Mouse (Mus musculus) MEL (cell line): Measurements from ENCODE around the gene Slc7a11. TPM values are rescaled to one million over a fixed set of nuclear protein-coding genes. Genes with fewer than 3 reads are reported as not detected.

Experiments
- DNase-seq: peaks from one replicate; pipeline ENCODE4 v3.0.0; 2011; ENCODE audit warnings: low read depth, low spot score
- H3K27ac ChIP-seq: 2 replicates; pipeline ENCODE4 v1.5.1; 2012; ENCODE audit warnings: low read depth, mild to moderate bottlenecking, control low read depth, low read length, moderate library complexity; ENCODE audit not compliant: control insufficient read depth
- H3K27me3 ChIP-seq, 2 experiments: fragments of 150-350 bp in 1 of 2; sonication (generic) in 1 of 2; 2 replicates each; pipeline ENCODE4 v1.6.1; 2012; ENCODE audit warnings: low read length in 2 of 2, mild to moderate bottlenecking in 2 of 2, improper control_type of control experiment in 1 of 2, moderate library complexity in 1 of 2; ENCODE audit not compliant: insufficient read depth in 2 of 2, control insufficient read depth in 1 of 2
- H3K36me3 ChIP-seq, 2 experiments: 2 replicates each; pipeline ENCODE4 v1.6.1; 2012 to 2014; ENCODE audit warnings: low read length in 2 of 2, improper control_type of control experiment in 1 of 2, inconsistent platforms in 1 of 2, mild to moderate bottlenecking in 1 of 2; ENCODE audit not compliant: insufficient read depth in 2 of 2, control insufficient read depth in 1 of 2
- H3K4me1 ChIP-seq, 2 experiments: fragments of 150-350 bp in 1 of 2; sonication (generic) in 1 of 2; 2 replicates each; pipeline ENCODE4 v1.6.1; 2012; ENCODE audit warnings: low read length in 2 of 2, improper control_type of control experiment in 1 of 2, mild to moderate bottlenecking in 1 of 2; ENCODE audit not compliant: insufficient read depth in 2 of 2, control insufficient read depth in 1 of 2
- H3K4me3 ChIP-seq, 2 experiments: fragments of 150-350 bp in 1 of 2; sonication (generic) in 1 of 2; 2 replicates each; pipeline ENCODE4 v1.5.1; 2012; ENCODE audit warnings: low read depth in 2 of 2, low read length in 2 of 2, mild to moderate bottlenecking in 2 of 2, moderate library complexity in 2 of 2, control low read depth in 1 of 2, improper control_type of control experiment in 1 of 2; ENCODE audit not compliant: control insufficient read depth in 1 of 2, insufficient read depth in 1 of 2
- H3K79me2 ChIP-seq: 2 replicates; pipeline ENCODE4 v1.6.1; 2012; ENCODE audit warnings: mild to moderate bottlenecking, low read length, moderate library complexity; ENCODE audit not compliant: control insufficient read depth, poor library complexity, insufficient read depth
- H3K9ac ChIP-seq: 2 replicates; pipeline ENCODE4 v1.6.1; 2012; ENCODE audit warnings: low read depth, mild to moderate bottlenecking, control low read depth, low read length, moderate library complexity; ENCODE audit not compliant: control insufficient read depth, poor library complexity, severe bottlenecking
- H3K9me3 ChIP-seq: fragments of 150-350 bp; sonication (generic); replicated peaks from 2 replicates; pipeline ENCODE4 v1.6.1; 2012; ENCODE audit warnings: mild to moderate bottlenecking, low read length, improper control_type of control experiment, moderate library complexity; ENCODE audit not compliant: insufficient read depth
- BHLHE40 ChIP-seq: IDR thresholded peaks from 2 replicates; pipeline ENCODE4 v1.6.1; 2012; ENCODE audit warnings: low read depth, mild to moderate bottlenecking, inconsistent platforms, low read length, improper control_type of control experiment, borderline replicate concordance
- CTCF ChIP-seq, 3 experiments: IDR thresholded peaks in 2 of 3; conservative IDR thresholded peaks in 1 of 3; 2 replicates each; pipeline ENCODE4 v1.5.1; 2011 to 2012; ENCODE audit warnings: low read length in 3 of 3, low read depth in 2 of 3, mild to moderate bottlenecking in 2 of 3, improper control_type of control experiment in 1 of 3, inconsistent platforms in 1 of 3, mixed read lengths in 1 of 3, moderate library complexity in 1 of 3; ENCODE audit not compliant: control insufficient read depth in 1 of 3, insufficient read depth in 1 of 3, poor library complexity in 1 of 3, severe bottlenecking in 1 of 3
- ELF1 ChIP-seq: IDR thresholded peaks from 2 replicates; pipeline ENCODE4 v1.6.1; 2014; ENCODE audit warnings: low read depth, mild to moderate bottlenecking, inconsistent platforms, low read length, improper control_type of control experiment, moderate library complexity
- EP300 ChIP-seq, 2 experiments: IDR thresholded peaks; 2 replicates each; pipeline ENCODE4 v1.6.1; 2011; ENCODE audit warnings: improper control_type of control experiment in 2 of 2, low read length in 2 of 2, low read depth in 1 of 2, mild to moderate bottlenecking in 1 of 2
- ETS1 ChIP-seq: IDR thresholded peaks from 2 replicates; pipeline ENCODE4 v1.6.1; 2012; ENCODE audit warnings: low read depth, mild to moderate bottlenecking, inconsistent platforms, low read length, improper control_type of control experiment, moderate library complexity
- GABPA ChIP-seq: IDR thresholded peaks from 2 replicates; pipeline ENCODE4 v1.6.1; 2012; ENCODE audit warnings: low read depth, mild to moderate bottlenecking, inconsistent platforms, low read length, improper control_type of control experiment, moderate library complexity
- HCFC1 ChIP-seq: IDR thresholded peaks from 2 replicates; pipeline ENCODE4 v1.6.1; 2012; ENCODE audit warnings: low read depth, mild to moderate bottlenecking, inconsistent platforms, low read length, improper control_type of control experiment, moderate library complexity
- MAFK ChIP-seq: IDR thresholded peaks from 2 replicates; pipeline ENCODE4 v1.6.1; 2011; ENCODE audit warnings: low read depth, mild to moderate bottlenecking, low read length, improper control_type of control experiment, borderline replicate concordance
- MAZ ChIP-seq: IDR thresholded peaks from 2 replicates; pipeline ENCODE4 v1.6.1; 2012; ENCODE audit warnings: low read depth, mild to moderate bottlenecking, inconsistent platforms, low read length, improper control_type of control experiment
- MEF2A ChIP-seq: IDR thresholded peaks from 2 replicates; pipeline ENCODE4 v1.6.1; 2014; ENCODE audit warnings: low read depth, mild to moderate bottlenecking, inconsistent platforms, low read length, improper control_type of control experiment; ENCODE audit not compliant: poor library complexity, insufficient replicate concordance, severe bottlenecking; ENCODE audit errors: extremely low read depth
- MYC ChIP-seq: IDR thresholded peaks from 2 replicates; pipeline ENCODE4 v1.6.1; 2011; ENCODE audit warnings: low read depth, mild to moderate bottlenecking, low read length, improper control_type of control experiment, moderate library complexity
- NELFE ChIP-seq: IDR thresholded peaks from 2 replicates; pipeline ENCODE4 v1.6.1; 2011; ENCODE audit warnings: low read depth, low read length, improper control_type of control experiment
- NRF1 ChIP-seq: IDR thresholded peaks from 2 replicates; pipeline ENCODE4 v1.6.1; 2014; ENCODE audit warnings: low read depth, mild to moderate bottlenecking, inconsistent platforms, low read length, improper control_type of control experiment, moderate library complexity; ENCODE audit not compliant: poor library complexity, insufficient read depth, severe bottlenecking
- POLR2A ChIP-seq, 2 experiments: IDR thresholded peaks; 2 replicates each; pipeline ENCODE4 v1.6.1; 2011 to 2012; ENCODE audit warnings: low read length in 2 of 2, mild to moderate bottlenecking in 2 of 2, control low read depth in 1 of 2, improper control_type of control experiment in 1 of 2, low read depth in 1 of 2, moderate library complexity in 1 of 2; ENCODE audit not compliant: control insufficient read depth in 1 of 2, insufficient read depth in 1 of 2, poor library complexity in 1 of 2
- POLR2AphosphoS5 ChIP-seq: IDR thresholded peaks from 2 replicates; pipeline ENCODE4 v1.6.1; 2012; ENCODE audit warnings: low read depth, borderline replicate concordance, mild to moderate bottlenecking, inconsistent platforms, low read length, moderate library complexity, mixed read lengths
- RAD21 ChIP-seq: IDR thresholded peaks from 2 replicates; pipeline ENCODE4 v1.6.1; 2011; ENCODE audit warnings: mild to moderate bottlenecking, low read depth, low read length, improper control_type of control experiment
- SIN3A ChIP-seq: IDR thresholded peaks from 2 replicates; pipeline ENCODE4 v1.6.1; 2012; ENCODE audit warnings: low read length, improper control_type of control experiment, inconsistent platforms
- SMC3 ChIP-seq: IDR thresholded peaks from 2 replicates; pipeline ENCODE4 v1.6.1; 2011; ENCODE audit warnings: low read depth, low read length, improper control_type of control experiment
- TBP ChIP-seq: IDR thresholded peaks from 2 replicates; pipeline ENCODE4 v1.8.0; 2011; ENCODE audit warnings: low read depth, low read length, improper control_type of control experiment
- ZC3H11A ChIP-seq: IDR thresholded peaks from 2 replicates; pipeline ENCODE4 v1.6.1; 2012; ENCODE audit warnings: low read depth, mild to moderate bottlenecking, inconsistent platforms, low read length, improper control_type of control experiment
- ZNF384 ChIP-seq: IDR thresholded peaks from 2 replicates; pipeline ENCODE4 v1.6.1; 2012; ENCODE audit warnings: low read depth, mild to moderate bottlenecking, inconsistent platforms, low read length, improper control_type of control experiment
- polyA plus RNA-seq, 2 experiments: library from polyadenylated mRNA; stranded (reverse) in 1 of 2; unstranded in 1 of 2; fragments of >175 nt in 1 of 2; fragments of >200 nt in 1 of 2; gene quantifications; 2 replicates each; pipeline versions ENCODE4 v1.2.1 to v1.2.4; 2012; ENCODE audit warnings: low replicate concordance in 2 of 2, low read depth in 1 of 2; ENCODE audit not compliant: insufficient read length in 2 of 2, insufficient read depth in 1 of 2, missing spikeins in 1 of 2
- total RNA-seq: library from RNA; depleted of rRNA; stranded (reverse); fragments of 300-350 nt; gene quantifications from 2 replicates; pipeline ENCODE4 v1.2.3, GENCODE M21; 2012

Slc7a11 gene
- total and polyA plus RNA-seq, 3 experiments = 0.69 to 3.3 TPM; not detected in 1

DNA sequence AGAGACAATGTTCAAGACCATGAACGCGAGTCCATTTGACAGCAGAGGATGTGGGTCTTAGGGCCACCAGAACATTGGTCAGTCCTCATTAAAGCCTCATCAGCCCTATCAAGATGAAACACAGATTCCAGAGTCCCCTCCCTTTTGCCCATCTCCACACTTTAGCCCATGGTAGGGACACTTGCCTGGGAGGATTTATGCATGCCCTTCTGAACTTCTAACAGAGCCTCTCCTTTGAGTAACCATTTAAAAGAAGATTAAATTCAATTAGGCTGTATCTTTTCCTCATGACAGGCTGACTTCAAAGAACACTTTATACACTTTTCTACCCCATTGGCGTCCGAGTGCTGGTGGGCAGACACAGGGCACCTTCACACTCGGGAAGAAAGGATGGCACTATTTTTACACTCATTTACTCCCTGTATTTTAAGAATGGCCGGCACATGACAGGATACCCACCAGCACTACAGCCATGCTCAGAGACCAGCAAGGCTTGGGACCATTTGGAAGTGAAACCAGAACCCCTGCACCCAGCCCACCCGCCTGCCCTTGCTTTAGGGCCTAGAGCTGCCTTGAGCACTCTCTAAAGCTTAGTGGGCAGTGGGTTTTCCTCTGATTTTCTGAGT, 144.9 kb downstream of the Slc7a11 start:
- no peaks in the 10 kb centered on the region for H3K79me2 ChIP-seq
- no peaks in the 10 kb centered on the region for H3K27me3 ChIP-seq
- no peak for TF ChIP-seq POLR2A (IDR thresholded peaks at IDR 0.05; ENCODE audit: control insufficient read depth in 1 of 2, insufficient read depth in 1 of 2, low read depth in 1 of 2, low read length in 2 of 2, poor library complexity in 1 of 2)
- no peak for TF ChIP-seq MEF2A
- TF ChIP-seq ZNF384 = no peak
- TF ChIP-seq SMC3 = no peak
- no peak for TF ChIP-seq NRF1
- TF ChIP-seq POLR2AphosphoS5 = no peak
- TF ChIP-seq ELF1 = no peak
- no peak for TF ChIP-seq CTCF (IDR thresholded peaks at IDR 0.05 in 2 of 3, conservative IDR thresholded peaks at IDR 0.05 in 1 of 3; ENCODE audit: control insufficient read depth in 1 of 3, insufficient read depth in 1 of 3, low read depth in 2 of 3, low read length in 3 of 3, poor library complexity in 1 of 3, severe bottlenecking in 1 of 3)
- TF ChIP-seq ETS1 = no peak
- no peak for TF ChIP-seq EP300 (IDR thresholded peaks at IDR 0.05; ENCODE audit: low read depth in 1 of 2, low read length in 2 of 2)
- TF ChIP-seq SIN3A = no peak
- no peak for TF ChIP-seq RAD21
- no peak for TF ChIP-seq HCFC1
- no peak for TF ChIP-seq GABPA
- no peak for TF ChIP-seq MAZ
- TF ChIP-seq TBP = no peak
- TF ChIP-seq MAFK = no peak
- TF ChIP-seq ZC3H11A = no peak
- no peak for TF ChIP-seq MYC
- peaks cover 2 to 8% of the 10 kb centered on the region in 2 experiments for H3K4me1 ChIP-seq
- no peak overlapping the region for H3K9ac ChIP-seq
- peaks cover 0 to 8% of the 10 kb centered on the region in 2 experiments; a peak in 2 of 4 replicates for H3K36me3 ChIP-seq
- H3K9me3 ChIP-seq = no peaks in the 10 kb centered on the region
- H3K27ac ChIP-seq = no peak overlapping the region
- H3K4me3 ChIP-seq = no peak overlapping the region
- no peak for DNase-seq

DNA sequence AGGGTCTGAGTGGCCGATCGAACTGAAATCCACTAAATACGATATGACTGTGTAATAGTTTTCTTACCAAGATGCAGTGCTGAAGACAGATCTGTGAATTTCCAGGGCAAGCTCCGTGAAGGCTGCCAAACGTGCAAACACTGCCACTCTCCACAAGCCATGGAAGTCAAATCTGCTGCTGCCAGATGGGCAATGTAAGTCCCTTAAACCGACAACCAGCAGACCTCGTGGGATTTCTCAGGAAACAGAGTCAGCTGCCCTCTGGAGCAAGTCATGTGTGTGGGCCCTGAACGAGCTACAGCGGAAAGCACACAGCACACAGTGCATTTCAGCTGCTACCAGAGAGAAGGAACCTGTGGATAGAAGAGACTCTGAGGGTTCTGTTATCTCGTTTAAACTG, 146.5 kb downstream of the Slc7a11 start:
- H3K9me3 ChIP-seq = no peaks in the 10 kb centered on the region
- H3K79me2 ChIP-seq = no peaks in the 10 kb centered on the region
- no peak overlapping the region for H3K4me3 ChIP-seq
- peaks cover 2 to 8% of the 10 kb centered on the region in 2 experiments for H3K4me1 ChIP-seq
- H3K27me3 ChIP-seq = no peaks in the 10 kb centered on the region
- H3K27ac ChIP-seq = no peak overlapping the region
- DNase-seq = no peak
- no peak for TF ChIP-seq BHLHE40
- TF ChIP-seq SMC3 = no peak
- no peak for TF ChIP-seq NELFE
- no peak for TF ChIP-seq NRF1
- no peak for TF ChIP-seq MAZ
- peaks cover 0 to 8% of the 10 kb centered on the region in 2 experiments; a peak in 2 of 4 replicates for H3K36me3 ChIP-seq
- H3K9ac ChIP-seq = no peak overlapping the region
